Mouse (Mus musculus) lung, embryonic 14.5 days (tissue): ENCODE measurements at regions not wholly inside any gene's neighbourhood (a gene's known extent, or its start where the extent isn't known, plus 50 kb on each side); places are given as distances from the start of the nearest gene placed in this dataset.
"Not testable (repeated sequence)": the region's sequence is repeated elsewhere in the genome, so short reads cannot be mapped to it uniquely, and the experiment has no call there.

Experiments
- ATAC-seq: fragments of 200-750 bp; cut with Nextera tagmentation; 2 replicates; pipeline ENCODE4 v1.8.0; 2017; ENCODE audit warnings: mild to moderate bottlenecking, moderate TSS enrichment, moderate library complexity; ENCODE audit not compliant: insufficient read depth
- DNase-seq: peaks from one replicate; pipeline ENCODE4 v3.0.0-alpha.2; 2015
- H3K27ac ChIP-seq: fragments of 300-500 bp; sonication (generic); 2 replicates; pipeline ENCODE4 v1.5.1; 2014; ENCODE audit warnings: low read depth, mild to moderate bottlenecking, moderate library complexity
- H3K27me3 ChIP-seq: fragments of 300-500 bp; sonication (generic); 2 replicates; pipeline ENCODE4 v1.6.1; 2014; ENCODE audit warnings: low read length, control low read depth; ENCODE audit not compliant: insufficient read depth
- H3K36me3 ChIP-seq: fragments of 300-500 bp; sonication (generic); 2 replicates; pipeline ENCODE4 v1.6.1; 2014; ENCODE audit warnings: control low read depth; ENCODE audit not compliant: insufficient read depth
- H3K4me1 ChIP-seq: fragments of 300-500 bp; sonication (generic); 2 replicates; pipeline ENCODE4 v1.6.1; 2014; ENCODE audit warnings: antibody characterized with exemption, control low read depth; ENCODE audit not compliant: insufficient read depth
- H3K4me2 ChIP-seq: fragments of 300-500 bp; sonication (generic); 2 replicates; pipeline ENCODE4 v1.6.1; 2014; ENCODE audit warnings: mild to moderate bottlenecking
- H3K4me3 ChIP-seq: fragments of 300-500 bp; sonication (generic); 2 replicates; pipeline ENCODE4 v1.5.1; 2014; ENCODE audit warnings: low read depth, low read length
- H3K9ac ChIP-seq: fragments of 300-500 bp; sonication (generic); 2 replicates; pipeline ENCODE4 v1.6.1; 2014
- H3K9me3 ChIP-seq: fragments of 300-500 bp; sonication (generic); 2 replicates; pipeline ENCODE4 v1.6.1; 2016; ENCODE audit warnings: low read depth, low read length, control low read depth
- CTCF ChIP-seq: IDR thresholded peaks from 2 replicates; pipeline ENCODE4 v1.5.1; 2016; ENCODE audit warnings: antibody characterized with exemption, low read depth
- WGBS: fragments of 180-500 bp; shearing (Covaris S2); extraction: QIAGEN DNeasy Blood & Tissue Kit; methylation state at CpG from one replicate; pipeline ENCODE4 v1.1.7; 2014; 5-methylcytosine and 5-hydroxymethylcytosine counted together

DNA sequence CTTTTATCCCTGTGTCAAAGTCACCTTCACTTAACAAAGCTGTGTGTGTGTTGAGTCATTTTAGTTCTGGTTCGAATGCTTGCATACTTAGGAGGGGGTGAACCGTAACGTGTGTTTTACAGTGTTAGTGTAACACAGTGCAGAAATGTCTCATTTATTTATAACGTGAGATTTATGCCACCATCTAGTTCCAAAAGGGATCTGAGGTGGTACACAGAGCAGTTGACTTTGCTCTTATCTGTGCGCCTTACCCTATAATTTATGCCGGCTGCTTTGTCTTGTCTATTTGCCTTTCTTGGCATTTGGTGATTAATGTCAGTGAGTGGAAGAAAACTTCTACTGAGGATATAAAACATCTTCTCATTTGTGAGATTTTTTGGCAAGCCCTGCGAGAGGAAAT lies 150.5 kb upstream of the Rxfp2 start:
- H3K4me1 ChIP-seq: no peaks in the 10 kb centered on the region
- DNase-seq (peak; percentile 45), ATAC-seq (0 out of 2 replicates have a peak, but pooled peaks have one; percentile 39)
- H3K9me3 ChIP-seq: no peaks in the 10 kb centered on the region
- no peaks in the 10 kb centered on the region for H3K27me3 ChIP-seq
- WGBS: 31% methylated on average over 7 of the region's 7 CpGs
- TF ChIP-seq CTCF: no peak
- no peak overlapping the region for H3K4me3 ChIP-seq
- H3K9ac ChIP-seq: no peak overlapping the region
- H3K36me3 ChIP-seq: no peaks in the 10 kb centered on the region
- H3K27ac ChIP-seq: no peak overlapping the region
- H3K4me2 ChIP-seq: no peak overlapping the region

DNA sequence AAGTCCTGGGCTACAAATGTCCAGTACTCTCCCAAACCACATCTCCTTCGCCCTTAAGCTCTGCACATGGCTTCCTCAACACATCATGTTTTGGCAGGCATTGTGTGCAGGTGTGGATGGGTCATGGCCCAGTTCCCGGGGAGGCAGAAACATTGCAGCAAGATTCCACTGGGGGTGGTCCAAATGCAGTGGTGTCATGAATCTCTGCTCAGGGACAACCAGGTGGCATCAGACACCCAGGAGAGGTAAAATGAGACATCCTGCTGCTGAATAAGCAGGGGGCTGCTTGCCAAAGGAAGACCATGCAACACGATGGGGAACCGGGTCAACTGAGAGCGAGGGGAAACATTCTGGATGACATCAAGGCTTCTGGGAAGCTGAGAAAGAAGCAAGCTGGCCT lies 149.0 kb upstream of the Rxfp2 start:
- H3K4me1 ChIP-seq: no peaks in the 10 kb centered on the region
- no peaks in the 10 kb centered on the region for H3K9me3 ChIP-seq
- no peak overlapping the region for H3K27ac ChIP-seq
- no peaks in the 10 kb centered on the region for H3K36me3 ChIP-seq
- no peak overlapping the region for H3K4me3 ChIP-seq
- H3K4me2 ChIP-seq: no peak overlapping the region
- no peak for DNase-seq
- no peaks in the 10 kb centered on the region for H3K27me3 ChIP-seq
- no peak for TF ChIP-seq CTCF
- 69% methylated on average over 5 of the region's 5 CpGs for WGBS
- ATAC-seq: no peak
- no peak overlapping the region for H3K9ac ChIP-seq

- WGBS: 73% methylated on average over 2 of the region's 2 CpGs
- no peaks in the 10 kb centered on the region for H3K36me3 ChIP-seq
- ATAC-seq: no peak
- DNase-seq: no peak
- H3K4me2 ChIP-seq: no peak overlapping the region
- H3K27ac ChIP-seq: no peak overlapping the region
- no peak overlapping the region for H3K9ac ChIP-seq
- H3K4me3 ChIP-seq: no peak overlapping the region
- H3K4me1 ChIP-seq: no peaks in the 10 kb centered on the region
- H3K27me3 ChIP-seq: no peaks in the 10 kb centered on the region
- TF ChIP-seq CTCF: no peak
- H3K9me3 ChIP-seq: no peaks in the 10 kb centered on the region
These were observed 147.9 kb upstream of the Rxfp2 start for GRCm38 (mm10) chr5:149870596-149870995.

- H3K9ac ChIP-seq: no peak overlapping the region
- DNase-seq (no peak), ATAC-seq (no peak)
- H3K4me2 ChIP-seq: no peak overlapping the region
- 24% methylated on average over 2 of the region's 2 CpGs for whole genome bisulfite sequencing
- no peaks in the 10 kb centered on the region for H3K4me1 ChIP-seq
- no peak overlapping the region for H3K4me3 ChIP-seq
- TF ChIP-seq CTCF: no peak
- no peaks in the 10 kb centered on the region for H3K36me3 ChIP-seq
- no peak overlapping the region for H3K27ac ChIP-seq
- H3K9me3 ChIP-seq: no peaks in the 10 kb centered on the region
- no peaks in the 10 kb centered on the region for H3K27me3 ChIP-seq
These were observed 147.0 kb upstream of the Rxfp2 start for GRCm38 (mm10) chr5:149871521-149871920.

GRCm38 (mm10) chr5:149873482-149874002 lies 144.9 kb upstream of the Rxfp2 start:
- Histone ChIP-seq H3K27ac (no peak overlapping the region), H3K27me3 (no peaks in the 10 kb centered on the region), H3K36me3 (no peaks in the 10 kb centered on the region), H3K9me3 (no peaks in the 10 kb centered on the region), H3K4me2 (peak overlapping the region; percentile 29; the same call in 1 of the 2 replicates), H3K4me3 (no peak overlapping the region), H3K4me1 (no peaks in the 10 kb centered on the region), H3K9ac (no peak overlapping the region)
- ATAC-seq (0 out of 2 replicates have a peak, but pooled peaks have one; percentile 48), DNase-seq (peak; percentile 56)
- TF ChIP-seq CTCF: no peak
- WGBS: 34% methylated on average over 9 of the region's 9 CpGs

- no peak for ATAC-seq
- TF ChIP-seq CTCF: peak; percentile 37; the same call in 1 of the 2 replicates
- no peaks in the 10 kb centered on the region for H3K36me3 ChIP-seq
- no peak overlapping the region for H3K4me3 ChIP-seq
- WGBS: 82% methylated on average over 2 of the region's 2 CpGs
- no peak overlapping the region for H3K27ac ChIP-seq
- H3K9ac ChIP-seq: no peak overlapping the region
- no peaks in the 10 kb centered on the region for H3K27me3 ChIP-seq
- DNase-seq: no peak
- H3K4me1 ChIP-seq: no peaks in the 10 kb centered on the region
- no peak overlapping the region for H3K4me2 ChIP-seq
- H3K9me3 ChIP-seq: no peaks in the 10 kb centered on the region
These were observed 144.1 kb upstream of the Rxfp2 start for GRCm38 (mm10) chr5:149874342-149874741.

DNA sequence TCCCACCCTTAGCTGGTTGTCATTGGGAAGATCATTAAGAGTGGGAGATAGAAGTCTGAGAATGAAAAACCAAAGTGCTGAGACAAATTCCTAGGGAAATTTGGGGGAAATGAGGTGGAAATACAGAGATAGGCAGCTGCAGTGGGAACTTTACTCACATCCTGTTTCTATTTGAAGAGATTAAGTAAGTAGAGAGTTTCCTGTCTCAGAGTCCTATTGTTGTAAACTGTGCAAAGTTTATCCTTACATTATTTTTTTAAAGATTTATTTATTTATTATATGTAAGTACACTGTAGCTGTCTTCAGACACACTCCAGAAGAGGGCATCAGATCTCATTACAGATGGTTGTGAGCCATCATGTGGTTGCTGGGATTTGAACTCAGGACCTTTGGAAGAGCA lies 126.0 kb upstream of the Rxfp2 start:
- not testable (repeated sequence) for H3K4me1 ChIP-seq, H3K27me3 ChIP-seq, H3K9me3 ChIP-seq, H3K4me2 ChIP-seq, ATAC-seq, DNase-seq, H3K36me3 ChIP-seq, H3K4me3 ChIP-seq, H3K9ac ChIP-seq, H3K27ac ChIP-seq

DNA sequence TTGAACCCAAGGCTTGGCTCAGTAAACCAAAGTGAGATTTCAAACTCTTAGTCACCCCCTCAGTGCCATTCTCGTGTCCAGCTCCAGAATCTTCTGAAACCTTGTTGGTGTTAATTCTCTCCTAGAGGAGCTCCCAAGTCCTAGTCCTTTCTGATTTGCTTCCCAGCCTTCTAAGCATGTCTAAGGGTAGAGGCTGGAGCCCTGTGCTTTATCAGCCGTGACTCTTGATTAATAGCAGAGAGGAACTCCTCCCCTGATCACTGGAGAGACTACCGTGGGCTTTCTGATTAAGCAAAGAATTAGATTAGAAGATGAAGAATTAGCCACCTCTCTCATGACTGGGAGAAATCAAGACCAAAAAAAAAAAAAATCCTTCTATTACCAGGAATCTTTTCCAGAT lies 111.5 kb upstream of the Rxfp2 start:
- no peak for TF ChIP-seq CTCF
- no peak for DNase-seq
- Histone ChIP-seq H3K4me2 (no peak overlapping the region), H3K9ac (no peak overlapping the region), H3K4me3 (no peak overlapping the region), H3K27me3 (no peaks in the 10 kb centered on the region), H3K27ac (no peak overlapping the region), H3K4me1 (no peaks in the 10 kb centered on the region), H3K36me3 (no peaks in the 10 kb centered on the region), H3K9me3 (no peaks in the 10 kb centered on the region)
- 43% methylated on average over 3 of the region's 3 CpGs for WGBS
- no peak for ATAC-seq
